Mouse (Mus musculus) MEL (cell line): ENCODE results near the gene Gpr146. TPM values are rescaled to one million over a fixed set of nuclear protein-coding genes. Genes with fewer than 3 reads are reported as not detected.

ENCODE experiments used
- DNase-seq: peaks from one replicate; pipeline ENCODE4 v3.0.0; 2011; ENCODE audit warnings: low read depth, low spot score
- H3K27ac ChIP-seq: 2 replicates; pipeline ENCODE4 v1.5.1; 2012; ENCODE audit warnings: low read depth, mild to moderate bottlenecking, control low read depth, low read length, moderate library complexity; ENCODE audit not compliant: control insufficient read depth
- H3K27me3 ChIP-seq, 2 experiments: fragments of 150-350 bp in 1 of 2; sonication (generic) in 1 of 2; 2 replicates each; pipeline ENCODE4 v1.6.1; 2012; ENCODE audit warnings: low read length in 2 of 2, mild to moderate bottlenecking in 2 of 2, improper control_type of control experiment in 1 of 2, moderate library complexity in 1 of 2; ENCODE audit not compliant: insufficient read depth in 2 of 2, control insufficient read depth in 1 of 2
- H3K36me3 ChIP-seq, 2 experiments: 2 replicates each; pipeline ENCODE4 v1.6.1; 2012 to 2014; ENCODE audit warnings: low read length in 2 of 2, improper control_type of control experiment in 1 of 2, inconsistent platforms in 1 of 2, mild to moderate bottlenecking in 1 of 2; ENCODE audit not compliant: insufficient read depth in 2 of 2, control insufficient read depth in 1 of 2
- H3K4me1 ChIP-seq, 2 experiments: fragments of 150-350 bp in 1 of 2; sonication (generic) in 1 of 2; 2 replicates each; pipeline ENCODE4 v1.6.1; 2012; ENCODE audit warnings: low read length in 2 of 2, improper control_type of control experiment in 1 of 2, mild to moderate bottlenecking in 1 of 2; ENCODE audit not compliant: insufficient read depth in 2 of 2, control insufficient read depth in 1 of 2
- H3K4me3 ChIP-seq, 2 experiments: fragments of 150-350 bp in 1 of 2; sonication (generic) in 1 of 2; 2 replicates each; pipeline ENCODE4 v1.5.1; 2012; ENCODE audit warnings: low read depth in 2 of 2, low read length in 2 of 2, mild to moderate bottlenecking in 2 of 2, moderate library complexity in 2 of 2, control low read depth in 1 of 2, improper control_type of control experiment in 1 of 2; ENCODE audit not compliant: control insufficient read depth in 1 of 2, insufficient read depth in 1 of 2
- H3K79me2 ChIP-seq: 2 replicates; pipeline ENCODE4 v1.6.1; 2012; ENCODE audit warnings: mild to moderate bottlenecking, low read length, moderate library complexity; ENCODE audit not compliant: control insufficient read depth, poor library complexity, insufficient read depth
- H3K9ac ChIP-seq: 2 replicates; pipeline ENCODE4 v1.6.1; 2012; ENCODE audit warnings: low read depth, mild to moderate bottlenecking, control low read depth, low read length, moderate library complexity; ENCODE audit not compliant: control insufficient read depth, poor library complexity, severe bottlenecking
- H3K9me3 ChIP-seq: fragments of 150-350 bp; sonication (generic); replicated peaks from 2 replicates; pipeline ENCODE4 v1.6.1; 2012; ENCODE audit warnings: mild to moderate bottlenecking, low read length, improper control_type of control experiment, moderate library complexity; ENCODE audit not compliant: insufficient read depth
- BHLHE40 ChIP-seq: IDR thresholded peaks from 2 replicates; pipeline ENCODE4 v1.6.1; 2012; ENCODE audit warnings: low read depth, mild to moderate bottlenecking, inconsistent platforms, low read length, improper control_type of control experiment, borderline replicate concordance
- CTCF ChIP-seq, 3 experiments: IDR thresholded peaks in 2 of 3; conservative IDR thresholded peaks in 1 of 3; 2 replicates each; pipeline ENCODE4 v1.5.1; 2011 to 2012; ENCODE audit warnings: low read length in 3 of 3, low read depth in 2 of 3, mild to moderate bottlenecking in 2 of 3, improper control_type of control experiment in 1 of 3, inconsistent platforms in 1 of 3, mixed read lengths in 1 of 3, moderate library complexity in 1 of 3; ENCODE audit not compliant: control insufficient read depth in 1 of 3, insufficient read depth in 1 of 3, poor library complexity in 1 of 3, severe bottlenecking in 1 of 3
- E2F4 ChIP-seq: IDR thresholded peaks from 2 replicates; pipeline ENCODE4 v1.6.1; 2011; ENCODE audit warnings: low read depth, low read length, improper control_type of control experiment, borderline replicate concordance
- GABPA ChIP-seq: IDR thresholded peaks from 2 replicates; pipeline ENCODE4 v1.6.1; 2012; ENCODE audit warnings: low read depth, mild to moderate bottlenecking, inconsistent platforms, low read length, improper control_type of control experiment, moderate library complexity
- GATA1 ChIP-seq: IDR thresholded peaks from 2 replicates; pipeline ENCODE4 v1.6.1; 2011; ENCODE audit warnings: low read depth, low read length, improper control_type of control experiment
- KAT2A ChIP-seq: conservative IDR thresholded peaks from 2 replicates; pipeline ENCODE4 v1.6.1; 2012; ENCODE audit warnings: low read depth, low read length, improper control_type of control experiment, inconsistent platforms
- MAZ ChIP-seq: IDR thresholded peaks from 2 replicates; pipeline ENCODE4 v1.6.1; 2012; ENCODE audit warnings: low read depth, mild to moderate bottlenecking, inconsistent platforms, low read length, improper control_type of control experiment
- MEF2A ChIP-seq: IDR thresholded peaks from 2 replicates; pipeline ENCODE4 v1.6.1; 2014; ENCODE audit warnings: low read depth, mild to moderate bottlenecking, inconsistent platforms, low read length, improper control_type of control experiment; ENCODE audit not compliant: poor library complexity, insufficient replicate concordance, severe bottlenecking; ENCODE audit errors: extremely low read depth
- MYC ChIP-seq: IDR thresholded peaks from 2 replicates; pipeline ENCODE4 v1.6.1; 2011; ENCODE audit warnings: low read depth, mild to moderate bottlenecking, low read length, improper control_type of control experiment, moderate library complexity
- NRF1 ChIP-seq: IDR thresholded peaks from 2 replicates; pipeline ENCODE4 v1.6.1; 2014; ENCODE audit warnings: low read depth, mild to moderate bottlenecking, inconsistent platforms, low read length, improper control_type of control experiment, moderate library complexity; ENCODE audit not compliant: poor library complexity, insufficient read depth, severe bottlenecking
- POLR2A ChIP-seq, 2 experiments: IDR thresholded peaks; 2 replicates each; pipeline ENCODE4 v1.6.1; 2011 to 2012; ENCODE audit warnings: low read length in 2 of 2, mild to moderate bottlenecking in 2 of 2, control low read depth in 1 of 2, improper control_type of control experiment in 1 of 2, low read depth in 1 of 2, moderate library complexity in 1 of 2; ENCODE audit not compliant: control insufficient read depth in 1 of 2, insufficient read depth in 1 of 2, poor library complexity in 1 of 2
- POLR2AphosphoS2 ChIP-seq: IDR thresholded peaks from 2 replicates; pipeline ENCODE4 v1.6.1; 2011; ENCODE audit warnings: low read length, improper control_type of control experiment
- RAD21 ChIP-seq: IDR thresholded peaks from 2 replicates; pipeline ENCODE4 v1.6.1; 2011; ENCODE audit warnings: mild to moderate bottlenecking, low read depth, low read length, improper control_type of control experiment
- RCOR1 ChIP-seq: IDR thresholded peaks from 2 replicates; pipeline ENCODE4 v1.6.1; 2012; ENCODE audit warnings: low read depth, mild to moderate bottlenecking, inconsistent platforms, low read length, improper control_type of control experiment
- SIN3A ChIP-seq: IDR thresholded peaks from 2 replicates; pipeline ENCODE4 v1.6.1; 2012; ENCODE audit warnings: low read length, improper control_type of control experiment, inconsistent platforms
- TAL1 ChIP-seq: IDR thresholded peaks from 2 replicates; pipeline ENCODE4 v1.6.1; 2012; ENCODE audit warnings: mild to moderate bottlenecking, inconsistent platforms, low read length, moderate library complexity, mixed read lengths
- TBP ChIP-seq: IDR thresholded peaks from 2 replicates; pipeline ENCODE4 v1.8.0; 2011; ENCODE audit warnings: low read depth, low read length, improper control_type of control experiment
- ZC3H11A ChIP-seq: IDR thresholded peaks from 2 replicates; pipeline ENCODE4 v1.6.1; 2012; ENCODE audit warnings: low read depth, mild to moderate bottlenecking, inconsistent platforms, low read length, improper control_type of control experiment
- ZKSCAN1 ChIP-seq: IDR thresholded peaks from 2 replicates; pipeline ENCODE4 v1.6.1; 2012; ENCODE audit warnings: low read depth, mild to moderate bottlenecking, inconsistent platforms, low read length, improper control_type of control experiment, moderate library complexity
- ZMIZ1 ChIP-seq: IDR thresholded peaks from 2 replicates; pipeline ENCODE4 v1.6.1; 2012; ENCODE audit warnings: low read depth, mild to moderate bottlenecking, inconsistent platforms, low read length, improper control_type of control experiment, moderate library complexity
- ZNF384 ChIP-seq: IDR thresholded peaks from 2 replicates; pipeline ENCODE4 v1.6.1; 2012; ENCODE audit warnings: low read depth, mild to moderate bottlenecking, inconsistent platforms, low read length, improper control_type of control experiment
- polyA plus RNA-seq, 2 experiments: library from polyadenylated mRNA; stranded (reverse) in 1 of 2; unstranded in 1 of 2; fragments of >175 nt in 1 of 2; fragments of >200 nt in 1 of 2; gene quantifications; 2 replicates each; pipeline versions ENCODE4 v1.2.1 to v1.2.4; 2012; ENCODE audit warnings: low replicate concordance in 2 of 2, low read depth in 1 of 2; ENCODE audit not compliant: insufficient read length in 2 of 2, insufficient read depth in 1 of 2, missing spikeins in 1 of 2
- total RNA-seq: library from RNA; depleted of rRNA; stranded (reverse); fragments of 300-350 nt; gene quantifications from 2 replicates; pipeline ENCODE4 v1.2.3, GENCODE M21; 2012

Gpr146 gene
- total and polyA plus RNA-seq, 3 experiments, result 0.92 to 4.5 TPM; not detected in 1

DNA sequence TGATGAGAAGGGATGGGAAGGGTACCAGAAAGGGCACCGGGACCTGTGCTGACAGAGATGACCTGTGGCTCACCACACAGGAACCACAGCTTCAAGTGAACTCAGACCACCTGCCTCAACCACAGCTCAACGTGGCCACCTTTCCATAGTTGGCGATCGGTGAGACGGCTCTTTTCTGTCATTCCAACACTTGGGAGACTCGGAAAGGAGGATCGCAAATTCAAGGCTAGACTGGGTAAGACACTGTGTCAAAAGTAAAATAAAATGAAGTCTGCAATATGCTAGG lies 717 bp downstream of the Gpr146 start:
- H3K79me2 ChIP-seq, result peaks cover 9% of the 10 kb centered on the region
- H3K27ac ChIP-seq, result no peak overlapping the region
- H3K9ac ChIP-seq, result no peak overlapping the region
- H3K4me3 ChIP-seq, result no peak overlapping the region
- no peak for DNase-seq
- H3K36me3 ChIP-seq, result peaks cover 0 to 21% of the 10 kb centered on the region in 2 experiments; a peak in 2 of 4 replicates
- no peaks in the 10 kb centered on the region for H3K27me3 ChIP-seq
- no peaks in the 10 kb centered on the region for H3K9me3 ChIP-seq
- no peak for TF ChIP-seq MYC
- TF ChIP-seq ZKSCAN1, result no peak
- no peak for TF ChIP-seq MEF2A
- TF ChIP-seq POLR2A (IDR thresholded peaks at IDR 0.05; ENCODE audit: control insufficient read depth in 1 of 2, insufficient read depth in 1 of 2, low read depth in 1 of 2, low read length in 2 of 2, poor library complexity in 1 of 2), result no peak
- TF ChIP-seq POLR2AphosphoS2, result no peak
- no peak for TF ChIP-seq ZNF384
- no peak for TF ChIP-seq SIN3A
- no peak for TF ChIP-seq E2F4
- no peak for TF ChIP-seq KAT2A
- no peak for TF ChIP-seq TAL1
- no peak for TF ChIP-seq TBP
- TF ChIP-seq RAD21, result no peak
- no peak for TF ChIP-seq BHLHE40
- TF ChIP-seq NRF1, result no peak
- TF ChIP-seq RCOR1, result no peak
- TF ChIP-seq CTCF (IDR thresholded peaks at IDR 0.05 in 2 of 3, conservative IDR thresholded peaks at IDR 0.05 in 1 of 3; ENCODE audit: control insufficient read depth in 1 of 3, insufficient read depth in 1 of 3, low read depth in 2 of 3, low read length in 3 of 3, poor library complexity in 1 of 3, severe bottlenecking in 1 of 3), result no peak
- TF ChIP-seq ZC3H11A, result no peak
- TF ChIP-seq GATA1, result no peak
- no peak for TF ChIP-seq GABPA
- H3K4me1 ChIP-seq, result peaks cover 11 to 26% of the 10 kb centered on the region in 2 experiments

DNA sequence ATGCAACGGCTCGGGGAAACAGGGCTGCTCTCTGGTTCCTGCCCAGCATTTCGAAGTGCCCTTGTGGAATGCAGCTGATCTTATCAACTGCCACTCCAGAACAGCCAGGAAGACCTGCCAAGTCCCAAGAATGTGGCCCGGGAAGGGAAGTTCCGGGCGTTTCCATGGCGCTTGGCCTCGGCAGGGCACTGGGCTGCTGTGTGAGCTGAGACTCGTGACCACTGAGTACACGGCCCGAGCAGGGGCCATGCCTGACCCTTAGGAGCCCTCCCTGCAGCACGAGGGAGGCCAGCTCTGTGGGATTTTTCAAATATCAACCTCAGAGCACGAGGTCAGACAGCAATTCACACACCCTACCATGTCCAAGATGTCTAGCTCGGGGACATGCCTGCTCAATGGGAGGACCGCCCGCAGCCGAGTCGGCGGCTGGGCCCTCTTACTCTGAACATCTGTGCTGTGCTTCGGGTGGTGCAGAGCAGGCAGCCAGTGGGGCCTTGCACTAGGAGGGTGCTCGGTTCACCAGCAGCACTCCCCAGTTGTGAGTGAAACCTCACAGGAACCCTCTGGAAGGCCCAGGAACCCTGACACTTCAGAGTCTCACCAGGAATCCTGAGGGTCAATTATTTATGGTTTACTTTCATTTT lies 1.6 kb downstream of the Gpr146 start:
- no peaks in the 10 kb centered on the region for H3K27me3 ChIP-seq

More for the DNA sequence above, 1.6 kb downstream of the Gpr146 start:
- peaks cover 0 to 30% of the 10 kb centered on the region in 2 experiments; a peak in 2 of 4 replicates for H3K36me3 ChIP-seq
- H3K4me1 ChIP-seq, result peaks cover 18 to 35% of the 10 kb centered on the region in 2 experiments
- no peak for DNase-seq
- H3K79me2 ChIP-seq, result peaks cover 14% of the 10 kb centered on the region
- H3K27ac ChIP-seq, result no peak overlapping the region
- no peaks in the 10 kb centered on the region for H3K9me3 ChIP-seq
- no peak overlapping the region for H3K9ac ChIP-seq
- TF ChIP-seq MAZ (no peak), ZMIZ1 (no peak), SIN3A (no peak)
- TF ChIP-seq, all 39 proteins: peak for 0
- no peak overlapping the region for H3K4me3 ChIP-seq
